Mouse (Mus musculus): ENCODE data around the gene Sult6b2.
A peak's percentile ranks its signal among the peaks of the same experiment; 100 is the strongest.

Gene Sult6b2

DNA sequence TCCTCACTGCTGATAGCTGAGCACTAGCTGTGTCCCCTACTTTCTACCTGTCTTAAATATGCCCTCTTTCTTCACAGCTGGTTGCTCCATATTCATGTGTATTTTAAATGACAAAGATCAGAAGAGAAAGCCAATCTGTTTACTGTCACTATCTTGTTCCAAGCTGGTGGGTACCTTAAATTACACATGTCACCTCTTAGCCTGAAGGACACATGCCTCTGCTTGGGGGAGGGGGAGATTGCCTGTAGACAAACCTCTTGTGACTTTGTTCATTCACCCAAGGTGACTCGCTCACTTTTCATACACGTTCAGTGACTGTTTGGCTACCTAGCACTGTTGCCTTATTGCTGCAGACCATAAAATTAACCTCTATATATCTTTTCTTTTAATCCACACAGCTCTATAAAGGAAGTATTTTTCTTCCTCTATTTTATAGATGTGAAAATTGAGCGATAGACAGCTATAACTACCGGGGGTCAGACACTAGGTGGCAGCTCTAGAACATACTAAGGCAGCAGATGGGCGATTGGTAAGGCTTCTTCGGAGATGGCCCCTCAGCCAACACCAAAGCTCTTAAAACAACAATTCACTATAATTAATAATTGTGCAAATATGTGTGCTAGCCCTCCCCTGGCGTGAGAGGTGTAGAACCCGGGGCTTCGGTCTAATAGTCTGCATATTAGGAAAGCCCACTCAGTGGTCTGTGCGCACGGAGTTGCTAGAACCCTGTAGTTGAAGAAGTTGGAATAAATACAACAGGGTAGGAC, 25.1 kb downstream of the Sult6b2 start:
- peak; percentile 72 for DNase-seq (ENCODE audit: low spot score)

DNA sequence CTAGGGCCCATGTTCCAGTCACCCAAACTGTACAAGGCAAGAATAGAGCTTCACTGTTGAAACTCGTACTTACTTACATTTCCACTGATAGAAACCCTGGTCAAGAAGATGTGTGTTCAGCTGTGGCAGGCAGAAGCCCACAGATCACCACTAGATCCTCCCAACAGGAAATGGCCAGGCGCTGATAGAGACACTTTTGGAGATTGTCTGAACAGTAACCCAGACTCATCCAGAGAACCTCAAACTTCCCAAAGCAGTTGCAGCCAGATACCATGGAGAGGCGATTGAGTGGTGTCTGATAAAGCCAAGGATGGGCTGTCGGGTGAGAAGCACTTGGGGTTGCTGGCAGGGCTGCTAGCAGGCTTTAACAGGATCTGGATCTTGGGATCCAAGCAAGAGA, 27.4 kb downstream of the Sult6b2 start:
- no peak for DNase-seq (ENCODE audit: low spot score)

DNA sequence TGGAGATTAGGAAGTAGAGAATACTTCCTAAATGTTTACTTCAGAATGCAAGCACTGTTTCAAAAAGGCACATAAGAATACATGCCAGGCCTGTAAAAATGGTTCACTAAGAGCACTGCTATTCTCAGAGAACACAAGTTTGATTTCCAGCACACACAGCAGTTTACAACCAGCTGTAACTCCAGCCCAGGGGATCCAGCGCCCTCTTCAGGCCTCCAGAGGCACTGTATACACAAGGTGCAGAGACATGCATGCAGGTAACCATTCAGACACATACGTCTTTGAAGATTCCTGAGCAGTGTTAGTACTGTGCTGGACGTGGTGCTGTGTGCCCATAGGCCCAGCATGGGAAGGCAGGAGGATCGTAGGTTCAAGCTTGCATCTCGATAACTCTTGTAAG, 30.7 kb downstream of the Sult6b2 start:
- DNase-seq (ENCODE audit: low spot score) = no peak

DNA sequence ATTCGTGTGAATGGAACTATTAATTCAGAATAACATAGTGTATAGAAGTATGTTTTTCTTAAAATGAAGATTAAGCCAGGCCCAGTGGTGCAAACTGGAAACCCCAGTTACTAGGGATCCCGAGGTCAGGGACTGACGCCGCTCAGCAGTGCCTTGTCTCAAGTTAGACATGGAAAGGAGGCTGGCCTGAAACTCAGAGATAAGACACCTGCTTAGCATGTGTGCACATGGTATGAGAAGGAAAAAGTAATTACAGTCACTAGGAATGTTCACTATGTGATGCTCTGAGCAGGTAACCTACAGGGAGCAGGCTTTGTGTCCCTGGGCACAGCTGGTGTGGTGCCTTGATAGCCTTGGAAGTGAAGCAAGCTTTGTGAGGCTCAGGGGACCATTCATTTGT, 32.7 kb downstream of the Sult6b2 start:
- DNase-seq (ENCODE audit: low spot score) = no peak

DNA sequence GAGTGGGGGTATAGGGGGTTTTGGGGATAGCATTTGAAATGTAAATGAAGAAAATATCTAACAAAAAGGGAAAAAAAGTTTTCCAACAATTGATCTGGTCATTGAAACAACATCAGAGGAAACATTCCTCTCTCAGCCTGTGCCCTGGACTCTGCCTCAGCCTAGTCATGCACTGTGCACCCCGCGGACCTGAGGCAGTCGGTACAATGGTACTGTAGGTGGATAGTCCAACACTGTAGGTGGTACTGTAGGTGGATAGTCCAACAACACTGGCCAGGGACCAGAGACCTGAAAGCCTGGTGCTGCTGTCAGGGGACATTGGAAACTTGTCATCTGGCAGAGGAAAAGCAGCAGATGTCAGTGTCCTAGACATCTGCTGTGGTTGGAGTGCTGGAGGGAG, 34.4 kb downstream of the Sult6b2 start:
- no peak for DNase-seq (ENCODE audit: low spot score)

DNA sequence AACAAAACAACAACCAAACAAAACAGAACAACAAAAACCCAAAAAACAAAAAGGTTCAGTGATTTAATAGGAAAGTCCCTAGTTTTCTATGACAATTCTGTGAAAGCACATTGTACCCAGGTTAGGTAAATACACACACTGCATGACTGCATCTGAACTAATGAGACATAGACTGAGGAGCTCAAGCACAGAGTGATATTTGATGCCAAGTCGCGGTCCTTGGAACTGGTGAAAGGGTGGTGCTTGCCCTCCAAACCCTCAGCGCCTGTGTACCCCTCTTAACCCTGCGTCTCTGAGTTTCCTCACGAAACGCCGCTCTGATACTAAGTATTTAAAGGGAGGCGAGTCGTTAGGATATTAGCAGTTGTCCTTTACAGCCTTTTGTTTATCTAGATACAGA, 37.0 kb downstream of the Sult6b2 start:
- DNase-seq (ENCODE audit: low spot score) = no peak

DNA sequence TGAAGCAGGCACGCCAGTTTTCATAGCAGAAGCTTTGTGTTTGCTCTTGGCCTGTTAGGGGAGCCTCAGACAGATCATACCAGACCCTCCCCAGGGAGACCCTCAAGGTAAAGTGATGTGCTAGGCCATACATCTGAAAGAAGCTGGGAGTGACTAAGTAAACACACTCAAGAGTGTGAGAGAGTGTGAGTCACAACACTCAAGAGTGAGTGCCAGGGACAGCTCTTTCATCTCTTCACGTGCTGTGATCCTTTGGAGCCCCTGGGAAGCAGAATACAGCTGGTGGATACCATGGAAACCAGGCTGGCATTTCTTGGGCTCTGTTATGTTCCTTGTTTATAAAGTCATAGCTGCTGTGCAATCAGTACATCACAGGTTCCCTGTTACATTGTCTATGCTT, 39.4 kb downstream of the Sult6b2 start:
- DNase-seq (ENCODE audit: low spot score) = no peak

DNA sequence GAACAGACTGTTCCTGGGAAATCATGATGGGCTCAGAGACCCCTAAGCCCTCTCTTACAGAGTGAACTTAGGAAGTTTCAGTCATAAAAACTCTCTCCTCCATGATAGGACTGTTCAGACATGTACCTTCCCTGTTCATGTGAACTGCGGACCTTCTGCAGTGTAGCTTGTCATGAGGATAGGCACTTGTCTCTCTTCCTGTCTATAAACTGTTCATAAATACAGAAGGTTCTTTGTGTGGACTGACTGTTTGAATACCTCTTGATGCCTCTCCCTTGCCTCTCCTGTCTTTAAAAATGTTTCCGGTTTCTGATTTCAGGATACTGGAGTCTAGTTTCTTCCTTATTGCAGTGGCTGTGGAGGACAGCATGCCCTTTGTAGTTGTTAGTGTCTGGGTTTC, 44.7 kb downstream of the Sult6b2 start:
- DNase-seq (ENCODE audit: low spot score) = no peak

DNA sequence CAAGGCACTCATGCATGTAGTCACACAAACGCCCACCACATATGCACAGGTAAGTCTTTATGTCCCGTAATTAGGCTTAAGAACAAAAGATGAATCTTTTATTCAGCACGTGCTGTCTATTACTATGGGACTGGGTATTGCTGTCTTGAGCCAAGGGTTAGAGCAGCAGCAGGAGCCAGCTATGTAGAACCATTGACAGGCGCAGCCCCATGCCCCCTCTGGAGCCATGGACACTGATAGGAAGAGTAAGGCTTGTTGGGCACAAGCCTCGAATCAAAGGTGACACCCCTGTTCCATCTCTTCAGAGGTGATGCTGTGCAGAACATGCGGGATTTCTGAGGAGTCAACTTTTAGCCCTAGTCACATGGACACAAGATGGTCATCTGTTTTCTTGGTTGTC, 45.7 kb downstream of the Sult6b2 start:
- DNase-seq (ENCODE audit: low spot score) = no peak

DNA sequence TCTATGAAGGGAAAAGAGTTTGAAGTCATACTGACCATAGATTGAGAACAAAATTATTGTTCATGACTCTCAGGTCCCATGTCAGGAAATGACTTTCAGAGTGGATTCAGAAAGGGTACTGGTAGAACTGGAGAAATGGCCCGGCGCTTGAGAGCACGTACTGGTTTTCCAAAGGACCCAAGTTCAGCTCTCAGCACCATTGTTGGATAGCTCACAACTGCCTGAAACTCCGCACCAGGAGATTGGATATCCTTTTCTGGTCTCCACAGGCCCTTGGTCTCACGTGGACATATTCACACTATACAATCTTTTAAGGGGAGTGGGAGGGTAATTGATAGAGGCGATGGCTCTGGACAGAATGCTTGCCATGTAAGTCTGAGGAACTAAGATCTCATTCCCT, 46.3 kb downstream of the Sult6b2 start:
- DNase-seq (ENCODE audit: low spot score) = no peak

DNA sequence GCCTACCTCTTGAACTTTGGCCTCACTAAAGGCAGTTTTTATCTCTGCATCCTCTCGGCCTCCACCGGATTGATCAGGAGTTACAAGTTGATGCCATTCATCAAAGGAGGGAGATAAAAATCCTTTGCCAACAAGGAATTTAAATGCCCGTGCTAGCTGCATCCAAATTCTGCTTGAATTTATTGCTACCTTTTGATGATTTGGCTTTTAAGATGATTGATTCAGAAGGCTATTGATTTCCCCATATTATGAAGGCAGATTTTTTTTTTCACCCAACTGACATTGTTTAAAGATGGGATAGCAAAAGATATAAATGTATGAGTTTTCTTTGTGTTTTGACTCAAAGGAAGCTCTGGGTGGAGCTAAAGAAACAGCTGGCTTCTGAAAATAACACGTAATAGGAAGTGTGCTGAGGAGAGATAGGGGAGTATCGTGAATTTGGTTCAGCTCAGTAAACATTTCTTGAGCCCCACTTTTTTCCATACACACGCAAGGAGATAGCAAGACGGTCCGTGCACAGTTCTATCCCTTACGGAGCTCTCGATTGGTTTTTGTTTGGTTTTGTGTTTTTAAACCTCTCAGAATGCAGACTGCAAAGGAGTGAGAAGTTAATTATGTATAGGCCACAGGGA, 46.9 kb downstream of the Sult6b2 start:
- peak; percentile 29 for DNase-seq (ENCODE audit: low spot score)

DNA sequence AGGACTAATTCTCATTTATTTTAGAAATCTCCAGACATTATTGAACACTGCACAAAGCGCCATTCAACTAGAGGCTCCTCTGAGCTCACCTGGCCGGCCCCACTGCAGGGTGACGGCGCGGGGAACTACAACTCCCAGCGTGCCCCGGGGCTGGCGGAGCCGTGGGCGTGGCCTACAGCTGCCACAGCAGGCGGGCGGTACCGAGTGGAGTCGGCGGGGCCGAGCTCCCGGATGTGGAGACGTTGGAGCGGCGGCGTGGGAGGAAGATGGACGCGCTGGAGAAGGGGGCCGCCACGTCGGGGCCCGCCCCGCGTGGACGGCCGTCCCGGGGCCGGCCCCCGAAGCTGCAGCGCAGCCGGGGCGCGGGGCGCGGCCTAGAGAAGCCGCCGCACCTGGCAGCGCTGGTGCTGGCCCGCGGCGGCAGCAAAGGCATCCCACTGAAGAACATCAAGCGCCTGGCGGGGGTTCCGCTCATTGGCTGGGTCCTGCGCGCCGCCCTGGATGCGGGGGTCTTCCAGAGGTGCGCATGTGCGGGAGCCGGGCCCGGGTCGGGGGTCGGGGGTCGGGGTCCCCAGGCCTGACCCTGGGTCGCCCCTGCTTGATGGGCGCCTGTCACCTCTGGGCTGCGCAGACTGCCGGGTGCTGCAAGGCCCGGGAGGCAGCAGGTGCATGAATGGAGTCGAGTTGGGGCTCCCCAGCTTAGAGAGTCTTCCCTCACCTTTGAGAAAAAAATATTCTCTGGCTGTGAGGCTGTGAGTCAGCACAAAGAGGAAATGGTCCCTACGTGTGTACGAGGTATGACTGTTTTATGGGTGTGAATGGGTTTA, 47.6 kb downstream of the Sult6b2 start, which contains the start of gene Cmas:
Cmas (plus strand) TSS at position 180 of the 827 bp plus-strand sequence.
- DNase-seq (ENCODE audit: low spot score) = peak; percentile 92

DNA sequence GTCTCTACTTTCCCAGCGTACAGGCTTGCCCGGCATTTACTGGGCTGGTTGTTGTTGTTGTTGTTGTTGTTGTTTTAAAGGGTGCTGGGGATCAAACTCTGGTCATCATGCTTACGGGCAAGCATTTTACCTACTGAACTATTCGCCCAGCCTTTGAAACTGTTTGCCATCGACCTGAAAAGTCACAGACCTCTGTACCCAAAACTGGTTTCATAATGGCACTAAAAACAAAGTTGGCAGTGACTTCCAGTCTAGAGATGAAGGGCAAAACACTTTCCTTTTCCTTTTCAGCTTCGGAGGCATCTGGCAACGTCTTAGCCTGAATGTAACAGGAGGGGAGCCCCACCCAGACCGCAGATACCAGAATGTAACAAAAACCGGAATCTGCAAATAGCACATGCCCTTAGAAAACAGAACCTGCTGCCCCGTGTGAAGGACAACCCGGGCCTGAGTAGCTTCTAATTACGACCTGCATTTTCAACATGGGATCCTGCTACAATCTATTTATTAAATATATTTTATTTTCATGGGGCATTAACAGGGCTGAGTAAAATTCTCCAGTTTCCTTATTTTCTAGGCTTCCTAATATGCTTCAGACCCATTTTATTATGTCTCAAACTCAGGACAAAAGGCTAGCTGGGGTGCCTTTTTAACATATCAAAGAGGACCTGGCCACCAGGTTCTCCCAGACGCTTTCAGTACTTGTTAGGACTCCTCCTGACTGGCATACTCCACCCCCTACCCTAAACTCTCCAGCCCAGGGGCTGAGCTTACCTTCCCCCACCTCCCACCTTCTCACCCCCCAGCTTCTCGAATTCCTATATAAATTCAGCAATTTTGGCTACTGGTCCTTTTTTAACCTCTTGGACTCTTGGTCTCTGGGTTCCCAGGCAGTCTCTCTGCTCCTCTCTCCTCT, 51.7 kb downstream of the Sult6b2 start:
- DNase-seq (ENCODE audit: low spot score) = no peak

DNA sequence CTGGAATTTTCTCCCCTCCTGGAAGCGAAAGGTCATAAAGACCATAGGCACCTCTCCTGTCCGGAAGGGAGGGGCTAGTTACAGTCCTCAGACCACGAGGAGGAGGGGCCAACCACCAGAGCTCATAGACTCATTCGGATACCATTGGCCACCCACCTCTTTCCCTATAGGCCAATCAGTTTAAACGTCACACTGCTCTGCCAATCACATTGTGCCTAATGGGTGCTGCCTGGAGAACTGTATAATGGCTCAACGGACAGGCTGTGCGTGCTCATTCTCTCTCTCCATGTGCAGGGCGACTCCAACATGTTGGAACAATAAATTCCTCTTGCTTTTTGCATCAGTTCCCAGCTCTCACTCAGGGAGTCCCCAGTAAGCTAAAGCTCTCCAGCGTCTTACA, 52.9 kb downstream of the Sult6b2 start:
- DNase-seq (ENCODE audit: low spot score) = peak; percentile 26

DNA sequence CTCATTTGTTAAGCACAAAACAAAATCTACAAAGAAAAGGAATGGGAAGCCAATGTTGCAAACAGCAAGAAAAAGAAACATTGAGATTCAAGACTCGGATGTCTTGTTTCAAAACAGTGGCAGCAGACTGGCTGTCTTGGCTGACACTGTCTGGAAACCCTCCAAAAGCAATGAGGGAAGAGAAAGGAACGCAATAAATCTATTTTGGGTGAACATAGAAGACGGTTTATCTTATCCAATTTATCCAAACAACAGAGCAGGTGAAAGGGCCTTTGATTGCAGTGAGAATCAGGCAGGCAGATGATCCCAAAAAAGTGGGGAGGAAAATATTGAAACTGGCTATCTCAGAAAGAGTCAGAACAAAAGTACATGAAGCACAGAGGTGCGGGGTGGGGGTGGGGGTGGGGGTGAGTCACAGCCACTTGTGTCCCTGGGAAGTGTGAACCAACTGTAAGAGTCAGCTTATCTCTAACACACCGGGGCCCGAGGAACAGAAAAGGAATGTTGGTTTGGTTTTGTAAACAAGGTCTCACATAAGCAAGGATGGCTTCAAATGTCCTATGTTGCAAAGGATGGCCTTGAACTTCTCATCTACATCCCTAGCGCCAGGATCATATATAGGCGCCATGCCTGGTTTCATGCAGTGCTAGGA, 56.1 kb downstream of the Sult6b2 start:
- DNase-seq (ENCODE audit: low spot score) = no peak

DNA sequence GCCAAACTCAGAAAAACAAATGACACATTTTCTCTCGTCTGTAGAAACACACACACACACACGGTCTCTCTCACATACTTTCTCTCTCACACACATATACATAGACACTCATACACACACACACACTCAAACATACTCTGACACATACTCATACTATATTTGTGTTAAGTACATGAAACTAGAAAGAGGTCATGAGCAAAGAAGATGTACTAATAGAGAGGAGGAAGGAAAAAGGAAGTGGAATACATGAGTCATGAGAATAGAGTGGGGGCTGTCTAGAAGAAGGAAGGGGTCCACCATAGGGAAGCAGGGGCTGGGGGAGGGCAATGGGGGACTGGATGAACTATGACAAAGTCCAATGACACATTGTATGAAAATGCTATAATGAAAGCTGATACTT, 57.1 kb downstream of the Sult6b2 start:
- no peak for DNase-seq (ENCODE audit: low spot score)

DNA sequence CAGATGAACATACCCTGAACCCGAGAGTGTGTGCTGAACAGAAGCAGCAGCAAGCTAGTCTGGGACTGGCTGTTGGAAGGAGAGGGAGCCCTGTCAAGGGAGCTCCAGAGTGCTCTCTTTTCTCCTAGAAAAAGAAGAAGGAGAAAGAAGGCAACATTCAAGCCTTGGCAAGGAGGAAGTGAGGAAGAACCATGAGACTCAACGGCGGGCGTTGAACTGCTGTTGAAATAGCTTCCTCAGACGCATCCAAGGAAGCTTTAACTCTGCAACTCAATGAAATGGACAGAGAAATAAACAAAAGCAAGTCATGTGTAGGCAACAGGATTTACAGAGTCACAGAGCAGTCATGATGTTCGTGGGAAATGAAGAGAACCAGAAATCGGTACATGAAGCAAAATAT, 57.5 kb downstream of the Sult6b2 start:
- DNase-seq (ENCODE audit: low spot score) = no peak

DNA sequence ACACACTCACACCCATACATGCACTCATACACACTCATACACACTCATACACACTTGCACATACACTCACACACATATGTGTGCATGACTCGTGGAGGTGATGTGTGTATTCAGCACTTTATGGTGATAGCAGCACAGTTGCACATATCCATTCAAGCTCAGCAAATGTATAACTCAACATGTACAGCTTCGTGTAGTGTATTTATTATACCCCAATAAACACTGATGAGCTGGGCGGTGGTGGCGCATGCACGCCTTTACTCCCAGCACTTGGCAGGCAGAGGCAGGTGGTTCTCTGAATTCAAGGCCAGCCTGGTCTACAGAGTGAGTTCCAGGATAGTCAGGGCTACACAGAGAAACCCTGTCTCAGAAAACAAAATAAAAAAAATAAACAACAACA, 58.8 kb downstream of the Sult6b2 start:
- no peak for DNase-seq (ENCODE audit: low spot score)

DNA sequence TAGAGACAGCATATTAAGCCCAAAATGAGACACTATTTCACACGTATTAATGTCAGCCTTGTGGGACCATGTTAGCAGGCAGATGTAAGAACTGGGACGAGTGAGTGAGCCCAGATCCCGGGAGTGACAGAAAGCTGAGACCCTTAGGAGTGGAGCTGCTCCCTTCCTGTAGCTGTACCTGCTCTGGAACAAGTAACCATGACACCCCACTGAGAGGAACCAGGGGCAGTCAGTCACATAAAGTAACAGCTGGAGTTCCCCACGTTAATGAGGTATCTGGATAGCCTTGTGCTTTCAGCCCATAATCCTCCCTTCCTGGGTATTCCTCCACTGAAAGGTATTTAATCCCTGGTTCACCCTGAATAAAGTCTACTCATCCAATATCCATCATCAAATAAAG, 61.1 kb downstream of the Sult6b2 start:
- no peak for DNase-seq (ENCODE audit: low spot score)

DNA sequence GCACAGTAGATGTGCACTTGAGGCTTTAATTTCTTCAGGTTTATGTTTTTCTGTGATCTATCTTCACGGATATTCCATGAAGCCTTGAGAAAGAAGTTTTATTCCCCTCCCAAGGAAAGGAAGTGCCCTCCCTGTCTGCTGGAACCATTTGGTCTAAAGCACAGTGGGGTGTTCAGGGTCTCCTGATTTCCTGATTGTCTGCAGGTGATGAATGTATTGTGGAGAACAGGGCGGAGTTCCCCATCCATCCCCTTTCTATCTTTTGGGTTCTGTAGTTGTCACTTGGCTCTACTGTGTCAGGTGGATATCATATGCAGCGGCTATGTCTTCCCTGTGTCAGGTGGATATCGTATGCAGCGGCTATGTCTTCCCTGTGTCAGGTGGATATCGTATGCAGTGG, 62.5 kb downstream of the Sult6b2 start:
- DNase-seq (ENCODE audit: low spot score) = no peak

DNA sequence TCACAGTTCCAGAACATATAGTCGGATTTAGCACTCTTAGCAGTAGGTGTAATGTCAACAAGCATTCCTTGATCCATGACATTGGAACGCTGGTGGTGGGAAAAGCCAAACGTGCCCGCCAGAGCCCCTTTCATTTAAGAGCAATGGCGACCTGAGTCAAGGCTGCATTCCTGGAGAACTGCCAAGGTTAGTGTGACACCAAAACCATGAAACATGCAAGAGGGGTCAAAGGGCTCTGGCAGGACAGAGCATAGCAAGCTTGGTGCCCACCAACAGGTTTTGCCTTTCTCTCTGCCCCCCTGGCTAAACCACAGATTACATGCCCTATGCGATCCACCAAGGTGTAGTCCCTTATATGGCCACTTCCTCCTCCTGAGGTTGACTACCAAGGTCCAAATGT, 65.7 kb downstream of the Sult6b2 start:
- no peak for DNase-seq (ENCODE audit: low spot score)
